Mouse (Mus musculus) stomach, postnatal 0 days (tissue): ENCODE data around the gene Commd3. TPM values are rescaled to one million over a fixed set of nuclear protein-coding genes. Genes with fewer than 3 reads are reported as not detected.

Experiments
- ATAC-seq: fragments of 200-750 bp; cut with Nextera tagmentation; 2 replicates; pipeline ENCODE4 v1.8.0; 2017; ENCODE audit not compliant: low FRiP score, low TSS enrichment
- DNase-seq: peaks from one replicate; pipeline ENCODE4 v3.0.0-alpha.2; 2016; ENCODE audit warnings: low spot score
- H3K27ac ChIP-seq: fragments of 300-500 bp; sonication (generic); replicated peaks from 2 replicates; pipeline ENCODE4 v1.5.1; 2014; ENCODE audit warnings: mild to moderate bottlenecking, control low read depth
- H3K27me3 ChIP-seq: fragments of 300-500 bp; sonication (generic); 2 replicates; pipeline ENCODE4 v1.6.1; 2014; ENCODE audit warnings: low read length; ENCODE audit not compliant: control insufficient read depth, insufficient read depth
- H3K36me3 ChIP-seq: fragments of 300-500 bp; sonication (generic); 2 replicates; pipeline ENCODE4 v1.6.1; 2014; ENCODE audit warnings: low read length, mixed read lengths; ENCODE audit not compliant: control insufficient read depth, insufficient read depth
- H3K4me1 ChIP-seq: fragments of 300-500 bp; sonication (generic); replicated peaks from 2 replicates; pipeline ENCODE4 v1.6.1; 2014; ENCODE audit warnings: antibody characterized with exemption; ENCODE audit not compliant: control insufficient read depth, insufficient read depth
- H3K4me2 ChIP-seq: fragments of 300-500 bp; sonication (generic); replicated peaks from 2 replicates; pipeline ENCODE4 v1.6.1; 2014; ENCODE audit warnings: low read depth, mild to moderate bottlenecking, control low read depth, moderate library complexity
- H3K4me3 ChIP-seq: fragments of 300-500 bp; sonication (generic); 2 replicates; pipeline ENCODE4 v1.5.1; 2014; ENCODE audit warnings: low read depth, low read length, control low read depth
- H3K9ac ChIP-seq: fragments of 300-500 bp; sonication (generic); 2 replicates; pipeline ENCODE4 v1.6.1; 2014; ENCODE audit warnings: mild to moderate bottlenecking, low read length, control low read depth, mixed read lengths
- H3K9me3 ChIP-seq: fragments of 300-500 bp; sonication (generic); 2 replicates; pipeline ENCODE4 v1.6.1; 2016; ENCODE audit warnings: low read length; ENCODE audit not compliant: control insufficient read depth
- CTCF ChIP-seq: IDR thresholded peaks from 2 replicates; pipeline ENCODE4 v1.5.1; 2016; ENCODE audit warnings: antibody characterized with exemption, low read depth, mild to moderate bottlenecking, moderate library complexity
- EP300 ChIP-seq: optimal IDR thresholded peaks from 2 replicates; pipeline ENCODE3; 2016; ENCODE audit warnings: antibody characterized with exemption
- WGBS: fragments of 180-500 bp; shearing (Covaris S2); extraction: QIAGEN DNeasy Blood & Tissue Kit; methylation state at CpG from one replicate; pipeline ENCODE4 v1.1.7; 2014; 5-methylcytosine and 5-hydroxymethylcytosine counted together
- polyA plus RNA-seq: library from polyadenylated mRNA; unstranded; fragments of >200 nt; fragmentation: Nextera tagmentation; extraction: Ambion mirVana; gene quantifications from 2 replicates; pipeline ENCODE4 v1.2.1, GENCODE M21; 2015

The Commd3 gene
- polyA plus RNA-seq, result 169 and 178 TPM in 2 replicates

DNA sequence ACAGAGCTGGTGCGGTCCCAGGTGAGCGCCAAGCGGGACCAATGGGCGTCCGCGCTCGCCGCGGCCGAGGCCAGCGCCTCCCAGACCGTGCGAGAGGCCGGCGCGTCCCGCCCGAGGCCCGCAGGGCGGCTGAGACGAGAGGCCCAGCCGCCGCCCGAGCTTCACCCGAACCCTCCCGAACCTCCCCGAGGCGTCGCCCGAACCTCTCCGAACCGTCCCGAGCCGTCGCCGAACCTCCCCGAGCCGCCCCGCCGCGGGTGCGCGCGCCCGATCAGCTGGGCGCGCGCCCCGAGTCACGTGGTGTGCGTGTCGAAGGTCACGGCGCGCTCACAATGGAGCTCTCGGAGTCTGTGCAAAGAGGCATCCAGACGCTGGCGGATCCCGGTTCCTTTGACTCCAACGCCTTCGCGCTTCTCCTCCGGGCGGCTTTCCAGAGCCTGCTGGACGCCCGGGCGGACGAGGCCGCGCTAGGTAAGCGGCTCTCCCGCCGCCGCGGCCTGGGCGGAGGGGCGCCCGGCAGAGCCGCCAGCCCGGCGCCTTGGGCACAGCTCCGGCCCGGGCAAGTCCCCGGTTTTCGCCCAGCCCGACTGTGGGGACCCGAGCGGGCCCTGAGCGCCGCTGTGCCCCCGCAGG is at the start of gene Commd3:
Gene Commd3, plus strand, starts transcription at position 252 of the 633 bp plus-strand sequence.
- peak; percentile 97 for DNase-seq
- H3K9me3 ChIP-seq, result no peaks in the 10 kb centered on the region
- peak within 1 kb of the TSS; percentile 99 for H3K27ac ChIP-seq
- H3K4me3 ChIP-seq, result peak within 1 kb of the TSS; percentile 90
- under 1% methylated on average over 83 of the region's 91 CpGs for whole genome bisulfite sequencing
- H3K36me3 ChIP-seq, result no peaks in the 10 kb centered on the region
- H3K4me1 ChIP-seq, result no peaks in the 10 kb centered on the region
- TF ChIP-seq CTCF (no peak), EP300 (no peak)
- peak within 1 kb of the TSS; percentile 88 for H3K4me2 ChIP-seq
- H3K27me3 ChIP-seq, result no peaks in the 10 kb centered on the region
- peak; percentile 98 for ATAC-seq
- H3K9ac ChIP-seq, result peak within 1 kb of the TSS; percentile 98

DNA sequence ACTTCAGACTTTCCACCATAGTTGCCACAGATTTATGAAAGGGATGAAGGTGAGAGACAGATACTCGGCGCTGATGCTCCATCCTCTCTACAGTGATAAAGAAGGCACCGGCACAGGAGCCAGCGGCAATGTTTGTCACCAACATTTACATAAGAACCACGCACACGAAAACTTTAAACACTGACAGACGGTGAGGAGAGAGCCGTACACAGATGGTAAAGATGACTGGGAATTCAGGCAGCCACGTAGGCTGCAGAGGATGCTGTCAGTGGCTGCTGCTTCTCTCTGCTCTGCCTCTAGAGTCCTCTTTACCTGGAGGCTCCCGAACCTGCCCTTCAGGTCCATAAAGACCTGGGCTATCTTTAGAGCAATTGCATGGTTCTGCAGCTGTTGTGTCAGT is 49.0 kb upstream of the Commd3 start:
- Histone ChIP-seq H3K27ac (no peak overlapping the region), H3K4me2 (no peak overlapping the region), H3K9me3 (no peaks in the 10 kb centered on the region), H3K9ac (no peak overlapping the region), H3K27me3 (no peaks in the 10 kb centered on the region), H3K4me3 (no peak overlapping the region), H3K36me3 (no peaks in the 10 kb centered on the region), H3K4me1 (no peaks in the 10 kb centered on the region)
- 50% methylated on average over 10 of the region's 10 CpGs for WGBS
- no peak for ATAC-seq
- DNase-seq, result no peak
- no peak for TF ChIP-seq EP300

DNA sequence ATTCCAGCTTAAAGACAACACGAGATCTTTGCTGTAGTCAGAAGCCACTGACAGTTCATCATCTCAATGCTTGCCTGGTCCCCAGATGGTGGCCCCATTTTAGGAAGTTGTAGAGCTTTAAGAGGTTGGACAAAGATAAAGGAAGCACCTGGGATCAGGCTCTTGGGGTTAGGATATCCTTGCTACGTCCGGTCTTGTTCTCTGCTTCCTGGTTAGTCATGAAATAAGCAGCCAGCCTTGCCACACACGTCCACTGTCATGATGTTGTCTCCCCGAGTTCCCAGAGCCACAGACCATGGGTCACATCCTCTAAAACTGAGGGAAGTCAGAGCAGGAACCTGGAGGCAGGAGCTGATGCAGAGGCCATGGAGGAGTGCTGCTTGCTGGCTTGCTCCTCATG is 41.6 kb upstream of the Commd3 start:
- no peak overlapping the region for H3K4me3 ChIP-seq
- no peak for TF ChIP-seq CTCF
- no peak for TF ChIP-seq EP300
- no peaks in the 10 kb centered on the region for H3K4me1 ChIP-seq
- H3K27ac ChIP-seq, result no peak overlapping the region
- H3K9ac ChIP-seq, result no peak overlapping the region
- DNase-seq (no peak), ATAC-seq (no peak)
- no peaks in the 10 kb centered on the region for H3K36me3 ChIP-seq
- no peaks in the 10 kb centered on the region for H3K27me3 ChIP-seq
- 71% methylated on average over 5 of the region's 5 CpGs for WGBS
- H3K4me2 ChIP-seq, result no peak overlapping the region
- no peaks in the 10 kb centered on the region for H3K9me3 ChIP-seq

DNA sequence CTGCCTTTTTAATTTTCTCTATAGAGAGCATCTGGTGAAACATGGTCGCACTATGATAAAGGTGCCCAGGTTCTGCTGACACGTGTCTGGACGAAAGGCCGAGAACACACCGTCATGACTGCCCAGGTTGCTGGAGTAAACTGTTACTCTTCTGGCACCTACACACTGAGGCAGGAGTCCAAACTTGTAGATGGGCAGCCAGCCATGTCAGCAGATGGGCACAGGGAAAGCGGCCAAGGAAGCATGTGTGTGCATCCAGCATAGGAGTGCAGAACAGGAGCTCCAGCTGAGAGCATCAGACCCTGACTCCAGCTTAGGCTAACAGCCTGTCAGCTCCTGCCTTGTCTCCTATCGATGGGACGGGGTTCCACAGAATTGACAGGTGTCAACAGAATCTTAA is 37.1 kb upstream of the Commd3 start:
- Histone ChIP-seq H3K9ac (no peak overlapping the region), H3K4me2 (no peak overlapping the region), H3K27me3 (no peaks in the 10 kb centered on the region), H3K9me3 (no peaks in the 10 kb centered on the region), H3K36me3 (no peaks in the 10 kb centered on the region), H3K4me3 (no peak overlapping the region), H3K27ac (no peak overlapping the region), H3K4me1 (no peaks in the 10 kb centered on the region)
- no peak for TF ChIP-seq EP300
- no peak for TF ChIP-seq CTCF
- ATAC-seq (no peak), DNase-seq (peak; percentile 18)
- 66% methylated on average over 8 of the region's 8 CpGs for WGBS

DNA sequence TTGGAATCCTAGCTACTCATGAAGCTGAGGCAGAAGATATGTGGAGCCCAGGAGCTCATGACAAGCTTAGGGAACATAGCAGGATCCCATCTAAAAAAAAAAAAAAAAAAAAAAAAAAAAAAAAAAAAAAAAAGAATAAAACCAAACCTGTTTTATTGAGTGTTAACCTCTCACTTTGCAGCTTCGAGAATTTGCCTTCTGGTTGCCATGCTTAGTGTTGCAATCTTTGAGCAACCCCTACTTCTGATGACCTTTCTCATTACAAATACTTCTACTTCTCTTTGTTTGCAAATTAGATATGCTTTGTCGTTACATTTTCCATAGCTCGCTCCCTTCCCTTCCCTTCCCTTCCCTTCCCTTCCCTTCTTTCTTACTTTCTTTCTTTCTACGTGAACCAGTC is 23.6 kb upstream of the Commd3 start:
- WGBS, result 76% methylated on average over 4 of the region's 4 CpGs
- Histone ChIP-seq H3K27ac (no peak overlapping the region), H3K4me1 (no peaks in the 10 kb centered on the region), H3K27me3 (no peaks in the 10 kb centered on the region), H3K9me3 (no peaks in the 10 kb centered on the region), H3K36me3 (no peaks in the 10 kb centered on the region), H3K4me2 (no peak overlapping the region), H3K4me3 (no peak overlapping the region), H3K9ac (no peak overlapping the region)
- TF ChIP-seq EP300 (no peak), CTCF (no peak)
- ATAC-seq (no peak), DNase-seq (no peak)

DNA sequence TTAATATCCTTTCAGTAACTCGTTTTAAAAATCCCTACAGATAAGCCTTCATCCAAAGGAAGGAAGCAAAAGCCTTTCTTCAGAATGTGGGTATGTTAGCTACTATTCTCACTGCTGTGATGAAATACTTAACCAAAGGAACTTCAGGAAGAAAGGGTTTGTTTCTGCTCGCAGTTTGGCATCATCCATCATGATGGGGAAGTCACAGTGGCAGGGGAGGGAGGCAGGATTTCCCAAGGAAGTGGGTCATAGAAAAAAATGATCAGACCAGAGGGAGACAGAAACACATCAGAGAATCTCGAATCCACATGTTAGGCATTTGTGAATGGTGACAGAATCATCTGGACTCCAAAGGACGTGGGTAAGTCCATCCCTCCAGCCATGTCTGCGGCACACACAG is 17.4 kb upstream of the Commd3 start:
- Histone ChIP-seq H3K4me2 (no peak overlapping the region), H3K4me3 (no peak overlapping the region), H3K4me1 (no peaks in the 10 kb centered on the region), H3K9ac (no peak overlapping the region), H3K9me3 (no peaks in the 10 kb centered on the region), H3K27ac (no peak overlapping the region), H3K27me3 (no peaks in the 10 kb centered on the region), H3K36me3 (no peaks in the 10 kb centered on the region)
- WGBS, result 50% methylated on average over 5 of the region's 5 CpGs
- DNase-seq (no peak), ATAC-seq (no peak)
- TF ChIP-seq CTCF (no peak), EP300 (no peak)
